Mouse (Mus musculus) MEL (cell line): ENCODE results near the gene Pigc. TPM values are rescaled to one million over a fixed set of nuclear protein-coding genes. Genes with fewer than 3 reads are reported as not detected.

Experiments
- DNase-seq: peaks from one replicate; pipeline ENCODE4 v3.0.0; 2011; ENCODE audit warnings: low read depth, low spot score
- H3K27ac ChIP-seq: 2 replicates; pipeline ENCODE4 v1.5.1; 2012; ENCODE audit warnings: low read depth, mild to moderate bottlenecking, control low read depth, low read length, moderate library complexity; ENCODE audit not compliant: control insufficient read depth
- H3K27me3 ChIP-seq, 2 experiments: fragments of 150-350 bp in 1 of 2; sonication (generic) in 1 of 2; 2 replicates each; pipeline ENCODE4 v1.6.1; 2012; ENCODE audit warnings: low read length in 2 of 2, mild to moderate bottlenecking in 2 of 2, improper control_type of control experiment in 1 of 2, moderate library complexity in 1 of 2; ENCODE audit not compliant: insufficient read depth in 2 of 2, control insufficient read depth in 1 of 2
- H3K36me3 ChIP-seq, 2 experiments: 2 replicates each; pipeline ENCODE4 v1.6.1; 2012 to 2014; ENCODE audit warnings: low read length in 2 of 2, improper control_type of control experiment in 1 of 2, inconsistent platforms in 1 of 2, mild to moderate bottlenecking in 1 of 2; ENCODE audit not compliant: insufficient read depth in 2 of 2, control insufficient read depth in 1 of 2
- H3K4me1 ChIP-seq, 2 experiments: fragments of 150-350 bp in 1 of 2; sonication (generic) in 1 of 2; 2 replicates each; pipeline ENCODE4 v1.6.1; 2012; ENCODE audit warnings: low read length in 2 of 2, improper control_type of control experiment in 1 of 2, mild to moderate bottlenecking in 1 of 2; ENCODE audit not compliant: insufficient read depth in 2 of 2, control insufficient read depth in 1 of 2
- H3K4me3 ChIP-seq, 2 experiments: fragments of 150-350 bp in 1 of 2; sonication (generic) in 1 of 2; 2 replicates each; pipeline ENCODE4 v1.5.1; 2012; ENCODE audit warnings: low read depth in 2 of 2, low read length in 2 of 2, mild to moderate bottlenecking in 2 of 2, moderate library complexity in 2 of 2, control low read depth in 1 of 2, improper control_type of control experiment in 1 of 2; ENCODE audit not compliant: control insufficient read depth in 1 of 2, insufficient read depth in 1 of 2
- H3K79me2 ChIP-seq: 2 replicates; pipeline ENCODE4 v1.6.1; 2012; ENCODE audit warnings: mild to moderate bottlenecking, low read length, moderate library complexity; ENCODE audit not compliant: control insufficient read depth, poor library complexity, insufficient read depth
- H3K9ac ChIP-seq: 2 replicates; pipeline ENCODE4 v1.6.1; 2012; ENCODE audit warnings: low read depth, mild to moderate bottlenecking, control low read depth, low read length, moderate library complexity; ENCODE audit not compliant: control insufficient read depth, poor library complexity, severe bottlenecking
- H3K9me3 ChIP-seq: fragments of 150-350 bp; sonication (generic); replicated peaks from 2 replicates; pipeline ENCODE4 v1.6.1; 2012; ENCODE audit warnings: mild to moderate bottlenecking, low read length, improper control_type of control experiment, moderate library complexity; ENCODE audit not compliant: insufficient read depth
- BHLHE40 ChIP-seq: IDR thresholded peaks from 2 replicates; pipeline ENCODE4 v1.6.1; 2012; ENCODE audit warnings: low read depth, mild to moderate bottlenecking, inconsistent platforms, low read length, improper control_type of control experiment, borderline replicate concordance
- CTCF ChIP-seq, 3 experiments: IDR thresholded peaks in 2 of 3; conservative IDR thresholded peaks in 1 of 3; 2 replicates each; pipeline ENCODE4 v1.5.1; 2011 to 2012; ENCODE audit warnings: low read length in 3 of 3, low read depth in 2 of 3, mild to moderate bottlenecking in 2 of 3, improper control_type of control experiment in 1 of 3, inconsistent platforms in 1 of 3, mixed read lengths in 1 of 3, moderate library complexity in 1 of 3; ENCODE audit not compliant: control insufficient read depth in 1 of 3, insufficient read depth in 1 of 3, poor library complexity in 1 of 3, severe bottlenecking in 1 of 3
- E2F4 ChIP-seq: IDR thresholded peaks from 2 replicates; pipeline ENCODE4 v1.6.1; 2011; ENCODE audit warnings: low read depth, low read length, improper control_type of control experiment, borderline replicate concordance
- ELF1 ChIP-seq: IDR thresholded peaks from 2 replicates; pipeline ENCODE4 v1.6.1; 2014; ENCODE audit warnings: low read depth, mild to moderate bottlenecking, inconsistent platforms, low read length, improper control_type of control experiment, moderate library complexity
- EP300 ChIP-seq, 2 experiments: IDR thresholded peaks; 2 replicates each; pipeline ENCODE4 v1.6.1; 2011; ENCODE audit warnings: improper control_type of control experiment in 2 of 2, low read length in 2 of 2, low read depth in 1 of 2, mild to moderate bottlenecking in 1 of 2
- ETS1 ChIP-seq: IDR thresholded peaks from 2 replicates; pipeline ENCODE4 v1.6.1; 2012; ENCODE audit warnings: low read depth, mild to moderate bottlenecking, inconsistent platforms, low read length, improper control_type of control experiment, moderate library complexity
- GATA1 ChIP-seq: IDR thresholded peaks from 2 replicates; pipeline ENCODE4 v1.6.1; 2011; ENCODE audit warnings: low read depth, low read length, improper control_type of control experiment
- HCFC1 ChIP-seq: IDR thresholded peaks from 2 replicates; pipeline ENCODE4 v1.6.1; 2012; ENCODE audit warnings: low read depth, mild to moderate bottlenecking, inconsistent platforms, low read length, improper control_type of control experiment, moderate library complexity
- KAT2A ChIP-seq: conservative IDR thresholded peaks from 2 replicates; pipeline ENCODE4 v1.6.1; 2012; ENCODE audit warnings: low read depth, low read length, improper control_type of control experiment, inconsistent platforms
- MAX ChIP-seq: IDR thresholded peaks from 2 replicates; pipeline ENCODE4 v1.6.1; 2011; ENCODE audit warnings: low read length, improper control_type of control experiment
- MAZ ChIP-seq: IDR thresholded peaks from 2 replicates; pipeline ENCODE4 v1.6.1; 2012; ENCODE audit warnings: low read depth, mild to moderate bottlenecking, inconsistent platforms, low read length, improper control_type of control experiment
- MEF2A ChIP-seq: IDR thresholded peaks from 2 replicates; pipeline ENCODE4 v1.6.1; 2014; ENCODE audit warnings: low read depth, mild to moderate bottlenecking, inconsistent platforms, low read length, improper control_type of control experiment; ENCODE audit not compliant: poor library complexity, insufficient replicate concordance, severe bottlenecking; ENCODE audit errors: extremely low read depth
- MXI1 ChIP-seq: IDR thresholded peaks from 2 replicates; pipeline ENCODE4 v1.6.1; 2011; ENCODE audit warnings: mild to moderate bottlenecking, low read depth, low read length, improper control_type of control experiment
- MYB ChIP-seq: IDR thresholded peaks from 2 replicates; pipeline ENCODE4 v1.6.1; 2011; ENCODE audit warnings: mild to moderate bottlenecking, low read depth, low read length, improper control_type of control experiment
- MYC ChIP-seq: IDR thresholded peaks from 2 replicates; pipeline ENCODE4 v1.6.1; 2011; ENCODE audit warnings: low read depth, mild to moderate bottlenecking, low read length, improper control_type of control experiment, moderate library complexity
- NRF1 ChIP-seq: IDR thresholded peaks from 2 replicates; pipeline ENCODE4 v1.6.1; 2014; ENCODE audit warnings: low read depth, mild to moderate bottlenecking, inconsistent platforms, low read length, improper control_type of control experiment, moderate library complexity; ENCODE audit not compliant: poor library complexity, insufficient read depth, severe bottlenecking
- POLR2A ChIP-seq, 2 experiments: IDR thresholded peaks; 2 replicates each; pipeline ENCODE4 v1.6.1; 2011 to 2012; ENCODE audit warnings: low read length in 2 of 2, mild to moderate bottlenecking in 2 of 2, control low read depth in 1 of 2, improper control_type of control experiment in 1 of 2, low read depth in 1 of 2, moderate library complexity in 1 of 2; ENCODE audit not compliant: control insufficient read depth in 1 of 2, insufficient read depth in 1 of 2, poor library complexity in 1 of 2
- POLR2AphosphoS5 ChIP-seq: IDR thresholded peaks from 2 replicates; pipeline ENCODE4 v1.6.1; 2012; ENCODE audit warnings: low read depth, borderline replicate concordance, mild to moderate bottlenecking, inconsistent platforms, low read length, moderate library complexity, mixed read lengths
- RAD21 ChIP-seq: IDR thresholded peaks from 2 replicates; pipeline ENCODE4 v1.6.1; 2011; ENCODE audit warnings: mild to moderate bottlenecking, low read depth, low read length, improper control_type of control experiment
- SIN3A ChIP-seq: IDR thresholded peaks from 2 replicates; pipeline ENCODE4 v1.6.1; 2012; ENCODE audit warnings: low read length, improper control_type of control experiment, inconsistent platforms
- SMC3 ChIP-seq: IDR thresholded peaks from 2 replicates; pipeline ENCODE4 v1.6.1; 2011; ENCODE audit warnings: low read depth, low read length, improper control_type of control experiment
- TBP ChIP-seq: IDR thresholded peaks from 2 replicates; pipeline ENCODE4 v1.8.0; 2011; ENCODE audit warnings: low read depth, low read length, improper control_type of control experiment
- TCF12 ChIP-seq: IDR thresholded peaks from 2 replicates; pipeline ENCODE4 v1.6.1; 2014; ENCODE audit warnings: low read depth, mild to moderate bottlenecking, inconsistent platforms, low read length, improper control_type of control experiment, moderate library complexity
- UBTF ChIP-seq: IDR thresholded peaks from 2 replicates; pipeline ENCODE4 v1.6.1; 2012; ENCODE audit warnings: low read depth, mild to moderate bottlenecking, inconsistent platforms, low read length, improper control_type of control experiment, moderate library complexity, borderline replicate concordance; ENCODE audit not compliant: insufficient read depth
- USF1 ChIP-seq: IDR thresholded peaks from 2 replicates; pipeline ENCODE4 v1.6.1; 2014; ENCODE audit warnings: low read depth, mild to moderate bottlenecking, inconsistent platforms, low read length, improper control_type of control experiment, moderate library complexity
- polyA plus RNA-seq, 2 experiments: library from polyadenylated mRNA; stranded (reverse) in 1 of 2; unstranded in 1 of 2; fragments of >175 nt in 1 of 2; fragments of >200 nt in 1 of 2; gene quantifications; 2 replicates each; pipeline versions ENCODE4 v1.2.1 to v1.2.4; 2012; ENCODE audit warnings: low replicate concordance in 2 of 2, low read depth in 1 of 2; ENCODE audit not compliant: insufficient read length in 2 of 2, insufficient read depth in 1 of 2, missing spikeins in 1 of 2
- total RNA-seq: library from RNA; depleted of rRNA; stranded (reverse); fragments of 300-350 nt; gene quantifications from 2 replicates; pipeline ENCODE4 v1.2.3, GENCODE M21; 2012

Pigc gene
- total and polyA plus RNA-seq, 3 experiments = 4.2 to 9.8 TPM; not detected in 1

DNA sequence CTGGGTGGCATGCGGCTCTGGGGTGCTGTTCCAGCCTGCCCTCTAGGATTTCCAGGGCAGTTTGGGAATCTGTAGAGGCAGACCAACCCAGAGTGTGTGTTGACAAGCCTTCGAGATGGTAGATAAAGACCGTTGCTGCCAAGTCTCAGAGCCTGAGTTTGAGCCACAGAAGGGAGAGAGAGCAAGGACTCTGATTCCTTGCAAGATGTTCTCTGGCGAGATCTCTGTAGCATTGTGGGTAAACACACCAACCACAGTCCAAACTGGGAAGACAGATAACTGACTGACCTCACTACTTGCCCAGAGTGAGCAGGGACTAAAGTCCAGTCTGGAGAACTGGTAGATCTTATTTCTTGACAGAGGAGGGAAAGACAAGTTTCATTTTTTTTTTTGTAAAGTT lies 44.6 kb downstream of the Pigc start:
- Histone ChIP-seq H3K4me1 (no peaks in the 10 kb centered on the region), H3K9me3 (no peaks in the 10 kb centered on the region), H3K79me2 (no peaks in the 10 kb centered on the region), H3K27ac (no peak overlapping the region), H3K36me3 (no peaks in the 10 kb centered on the region), H3K9ac (no peak overlapping the region), H3K27me3 (peaks cover 0 to 2% of the 10 kb centered on the region in 2 experiments; a peak in 3 of 4 replicates), H3K4me3 (no peak overlapping the region)
- no peak for DNase-seq
- TF ChIP-seq GATA1 (no peak), MAX (no peak), MYB (no peak), RAD21 (no peak), E2F4 (no peak), MAZ (no peak), MXI1 (no peak), UBTF (no peak), USF1 (no peak), SIN3A (no peak), ETS1 (no peak), EP300 (IDR thresholded peaks at IDR 0.05; ENCODE audit: low read depth in 1 of 2, low read length in 2 of 2) (no peak), ELF1 (no peak)

DNA sequence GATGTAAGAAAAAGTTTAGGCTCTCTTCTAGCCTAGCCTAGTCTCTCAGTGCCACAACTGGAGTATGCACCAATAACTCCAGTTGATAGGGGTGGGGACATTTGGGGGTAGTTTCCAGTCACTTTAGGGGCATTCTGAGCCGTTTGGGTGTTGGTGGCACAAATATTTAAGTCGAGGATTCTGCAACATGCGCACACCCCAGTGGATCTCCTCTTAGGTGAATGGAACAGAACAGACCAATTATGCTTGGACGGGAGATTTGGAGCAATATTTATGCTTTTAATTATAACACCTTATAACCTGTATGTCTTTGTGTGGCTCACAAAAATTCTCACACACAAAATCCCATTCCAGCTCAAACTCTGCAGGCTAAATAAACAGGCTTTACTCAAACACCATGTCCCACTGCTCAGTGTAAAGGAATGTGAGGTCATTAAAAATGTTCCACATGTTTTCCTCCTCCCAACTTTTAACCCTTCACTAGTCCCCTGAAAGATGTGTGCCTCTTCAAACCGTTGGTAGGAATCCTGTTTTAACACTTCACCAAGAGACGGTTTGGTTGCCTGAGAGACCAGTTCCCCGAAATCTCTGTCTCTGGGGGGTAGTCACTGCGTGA lies 46.4 kb downstream of the Pigc start:
- no peaks in the 10 kb centered on the region for H3K79me2 ChIP-seq
- no peak for DNase-seq
- H3K27ac ChIP-seq = no peak overlapping the region
- H3K27me3 ChIP-seq = peaks cover 0 to 2% of the 10 kb centered on the region in 2 experiments; a peak in 3 of 4 replicates
- H3K36me3 ChIP-seq = no peaks in the 10 kb centered on the region
- no peak overlapping the region for H3K4me3 ChIP-seq
- H3K9me3 ChIP-seq = no peaks in the 10 kb centered on the region
- H3K9ac ChIP-seq = no peak overlapping the region
- H3K4me1 ChIP-seq = no peaks in the 10 kb centered on the region
- TF ChIP-seq RAD21 (no peak), GATA1 (no peak), SIN3A (no peak), POLR2A (IDR thresholded peaks at IDR 0.05; ENCODE audit: control insufficient read depth in 1 of 2, insufficient read depth in 1 of 2, low read depth in 1 of 2, low read length in 2 of 2, poor library complexity in 1 of 2) (no peak), EP300 (IDR thresholded peaks at IDR 0.05; ENCODE audit: low read depth in 1 of 2, low read length in 2 of 2) (no peak), USF1 (no peak)

DNA sequence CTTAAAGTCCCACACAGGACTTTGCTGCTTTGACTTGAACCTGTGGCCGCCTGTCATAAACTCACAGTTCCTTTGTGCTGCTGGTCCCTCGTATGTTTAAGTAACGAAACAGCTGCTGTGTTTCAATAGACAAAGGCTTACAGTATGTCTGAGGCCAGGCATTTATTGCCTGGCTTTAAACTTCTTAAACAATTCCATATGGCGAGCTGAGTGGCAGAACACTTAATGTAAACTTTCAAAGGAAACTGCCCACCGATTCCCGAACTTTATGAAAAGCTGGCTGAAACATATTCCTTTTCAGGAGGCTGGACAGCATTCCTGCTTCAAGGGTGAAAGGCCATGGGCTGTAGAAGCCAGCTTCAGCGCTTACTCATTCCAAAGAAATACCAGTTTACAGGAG lies 48.0 kb downstream of the Pigc start:
- H3K9ac ChIP-seq = no peak overlapping the region
- no peaks in the 10 kb centered on the region for H3K9me3 ChIP-seq
- H3K27ac ChIP-seq = no peak overlapping the region
- no peaks in the 10 kb centered on the region for H3K4me1 ChIP-seq
- no peak for DNase-seq
- H3K36me3 ChIP-seq = no peaks in the 10 kb centered on the region
- H3K79me2 ChIP-seq = no peaks in the 10 kb centered on the region
- H3K4me3 ChIP-seq = no peak overlapping the region
- H3K27me3 ChIP-seq = peaks cover 0 to 2% of the 10 kb centered on the region in 2 experiments; a peak in 3 of 4 replicates
- no peak for TF ChIP-seq NRF1
- no peak for TF ChIP-seq HCFC1
- no peak for TF ChIP-seq POLR2AphosphoS5
- TF ChIP-seq MAZ = no peak
- TF ChIP-seq UBTF = no peak
- TF ChIP-seq MYC = no peak
- TF ChIP-seq SMC3 = no peak
- no peak for TF ChIP-seq KAT2A
- TF ChIP-seq MEF2A = no peak
- no peak for TF ChIP-seq TCF12
- TF ChIP-seq TBP = no peak
- no peak for TF ChIP-seq CTCF (IDR thresholded peaks at IDR 0.05 in 2 of 3, conservative IDR thresholded peaks at IDR 0.05 in 1 of 3; ENCODE audit: control insufficient read depth in 1 of 3, insufficient read depth in 1 of 3, low read depth in 2 of 3, low read length in 3 of 3, poor library complexity in 1 of 3, severe bottlenecking in 1 of 3)
- no peak for TF ChIP-seq BHLHE40
- no peak for TF ChIP-seq MAX
- no peak for TF ChIP-seq SIN3A
- no peak for TF ChIP-seq ELF1
